Mouse (Mus musculus): ENCODE data around the gene Vmn1r208.
"Not testable (repeated sequence)": the region's sequence is repeated elsewhere in the genome, so short reads cannot be mapped to it uniquely, and the experiment has no call there.

The Vmn1r208 gene

DNA sequence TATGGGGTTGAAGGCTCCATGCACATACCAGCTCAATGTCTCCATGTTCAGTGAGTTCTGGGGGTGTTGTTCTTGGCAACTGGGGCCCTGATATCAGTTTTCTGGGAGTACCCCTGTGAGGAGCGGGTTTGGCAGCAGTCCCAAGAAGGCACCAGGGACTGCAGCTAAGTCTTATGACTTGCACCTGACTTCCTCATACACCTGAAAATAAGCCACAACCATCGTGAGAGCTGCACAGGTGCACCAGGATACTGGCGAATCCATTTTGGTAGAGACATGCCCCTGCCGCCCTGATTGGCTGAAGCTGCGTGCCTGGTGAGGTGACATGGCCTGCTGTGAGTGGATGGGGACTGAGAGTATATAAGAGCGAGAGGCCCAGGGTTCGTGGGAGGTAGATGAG, at the start of gene Vmn1r208:
Vmn1r208 (minus strand) TSS at position 101 of the 400 bp plus-strand sequence.
- not testable (repeated sequence) for DNase-seq

DNA sequence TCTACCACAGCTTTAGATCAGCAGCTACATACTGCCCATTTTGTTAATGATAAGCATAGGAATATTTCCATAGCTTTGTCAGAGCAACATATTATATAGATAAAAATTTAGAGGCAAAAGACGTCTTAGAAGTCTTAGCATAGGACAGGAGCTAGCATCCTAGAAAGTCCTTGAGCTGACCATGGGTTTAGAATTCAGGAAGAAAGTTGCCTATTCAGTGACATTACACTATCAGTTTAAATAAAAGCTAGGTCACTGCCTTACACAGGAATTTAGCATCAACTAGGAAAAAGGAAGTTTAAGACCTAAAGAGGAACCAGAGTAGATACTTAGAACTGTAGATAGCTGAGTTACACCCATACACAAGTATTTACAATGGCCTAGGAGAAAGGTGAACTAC, 44.4 kb upstream of the Vmn1r208 start:
- DNase-seq: not testable (repeated sequence)

DNA sequence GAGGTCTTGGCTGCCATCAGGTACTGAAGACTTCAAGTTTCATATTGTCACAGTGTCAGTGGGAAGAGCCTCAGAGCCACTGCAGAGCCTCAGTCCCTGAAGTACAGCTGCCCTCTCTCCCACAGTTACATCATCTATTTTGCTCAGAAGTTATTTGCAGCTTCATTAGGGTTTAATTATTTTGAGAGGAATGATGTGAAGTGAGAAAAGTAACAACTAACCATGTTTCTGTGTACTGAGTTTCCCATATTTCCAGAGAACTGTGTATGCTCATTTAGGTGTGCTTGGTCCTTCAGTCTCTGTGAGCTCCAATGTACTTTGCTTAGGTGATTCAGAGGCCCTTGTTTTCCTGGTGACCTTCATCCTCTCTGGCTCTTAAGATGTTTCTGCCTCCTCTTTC, 32.4 kb upstream of the Vmn1r208 start, which contains the start of gene Vmn1r209:
Vmn1r209 (minus strand) TSS at position 101 of the 400 bp plus-strand sequence.
- DNase-seq: not testable (repeated sequence)

DNA sequence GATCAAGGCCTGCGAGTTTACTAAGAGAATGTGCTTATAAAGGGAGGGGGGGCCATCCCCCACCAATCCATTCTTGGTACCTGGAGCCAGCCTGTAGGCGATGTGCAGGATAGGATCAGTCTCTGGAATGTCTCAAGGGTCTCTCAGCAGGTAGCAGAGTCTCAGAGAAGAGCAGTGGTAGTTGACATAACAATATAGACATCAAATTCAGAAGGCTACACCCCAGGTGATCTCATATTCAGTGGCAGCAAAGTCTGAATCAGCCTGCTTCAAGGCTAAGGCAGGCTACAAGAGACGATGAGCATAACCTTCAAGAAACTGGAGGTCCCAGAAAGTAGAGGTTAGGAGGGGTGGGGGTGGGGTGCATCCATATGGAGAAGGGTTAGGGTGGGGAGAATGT, 10.9 kb upstream of the Vmn1r208 start:
- DNase-seq: not testable (repeated sequence)

DNA sequence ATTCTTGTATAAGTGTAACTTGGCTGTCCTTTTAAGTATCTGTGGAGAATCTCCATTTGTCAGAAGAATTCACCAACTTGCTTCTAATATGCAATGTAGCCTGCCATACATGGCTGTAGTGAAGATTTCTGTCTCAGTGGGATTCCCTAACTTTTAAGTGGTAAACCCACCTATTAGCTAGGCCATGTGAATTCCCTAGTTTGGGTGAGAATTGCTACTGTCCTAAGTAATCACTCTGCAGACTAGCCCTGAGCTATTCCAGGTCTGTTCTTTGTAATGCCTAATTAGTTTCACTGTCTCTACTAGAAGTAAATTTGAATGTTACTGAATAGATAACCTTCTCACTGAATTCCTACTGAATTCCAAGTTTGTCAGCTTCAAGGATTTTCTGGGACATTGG, 7.0 kb upstream of the Vmn1r208 start:
- DNase-seq: not testable (repeated sequence)

DNA sequence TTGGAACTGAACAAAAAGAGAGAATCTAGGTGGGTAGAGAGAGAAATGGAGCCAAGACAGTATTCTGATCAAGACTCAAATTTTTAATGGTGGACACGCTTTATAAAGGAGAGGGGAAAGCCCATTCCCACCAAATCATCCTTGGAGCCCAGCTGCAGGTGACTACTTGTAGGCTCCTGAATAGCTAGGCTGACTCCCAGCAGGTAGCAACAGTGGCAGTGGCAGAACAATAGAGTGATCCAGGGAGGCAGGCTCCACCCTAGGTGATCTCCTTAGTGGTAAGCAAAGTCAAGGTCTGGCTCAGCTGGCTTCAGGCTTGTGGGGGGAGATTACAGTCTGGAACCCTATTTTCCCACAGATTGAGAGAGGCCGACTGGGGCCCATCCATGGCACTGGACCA, 5.6 kb downstream of the Vmn1r208 start:
- not testable (repeated sequence) for DNase-seq

DNA sequence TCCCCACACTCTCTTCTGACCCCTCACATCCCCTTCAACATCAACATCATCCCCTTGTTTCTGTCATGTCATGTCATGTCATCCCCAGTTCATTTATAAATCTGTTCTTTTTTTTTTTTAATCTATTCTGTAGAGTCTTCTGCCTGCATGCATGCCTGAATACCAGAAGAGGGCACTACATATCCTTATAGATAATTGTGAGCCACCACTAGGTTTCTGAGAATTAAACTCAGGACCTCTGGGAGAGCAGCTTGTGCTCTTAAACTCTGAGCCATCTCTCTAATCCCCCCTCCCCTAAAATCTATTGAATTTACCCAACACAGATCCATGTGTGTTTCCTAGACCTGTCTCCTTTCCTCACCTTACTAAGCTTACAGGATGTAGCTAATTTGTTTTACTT, 29.7 kb downstream of the Vmn1r208 start:
- peak; percentile 1 for DNase-seq

DNA sequence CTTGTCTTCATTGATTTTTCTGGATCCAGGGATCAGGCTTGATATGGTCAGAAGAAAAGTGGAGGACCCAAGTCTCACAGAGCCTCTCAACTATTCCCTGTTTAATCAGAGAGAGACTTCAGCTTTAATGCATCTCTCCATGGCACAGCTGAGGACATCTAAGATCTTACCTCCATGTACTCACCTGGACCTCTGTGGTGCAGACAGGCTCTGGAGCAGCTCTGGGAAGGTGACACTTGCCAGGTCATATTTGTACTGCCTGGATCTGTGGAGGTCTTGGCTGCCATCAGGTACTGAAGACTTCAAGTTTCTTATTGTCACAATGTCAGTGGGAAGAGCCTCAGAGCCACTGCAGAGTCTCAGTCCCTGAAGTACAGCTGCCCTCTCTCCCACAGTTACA, 47.7 kb downstream of the Vmn1r208 start, which contains the start of gene Vmn1r207-ps:
Vmn1r207-ps (minus strand) TSS at position 101 of the 400 bp plus-strand sequence.
- DNase-seq: not testable (repeated sequence)

All from retina, postnatal 1 day (tissue).